Mouse (Mus musculus) embryonic stem cell, embryonic (primary cell): ENCODE measurements around the gene Nfic.

Experiments
- CTCF ChIA-PET, 4 experiments: fragments of 300-600 bp in 2 of 4; fragments of 350-600 bp in 2 of 4; sonication (Branson Sonifier 250); formaldehyde crosslinking; loops; one replicate each; lab custom pipeline; 2022; ENCODE audit warnings: inconsistent platforms in 2 of 4; lab: Charles Lee
- POLR2A ChIA-PET, 4 experiments: fragments of 300-600 bp in 2 of 4; fragments of 350-600 bp in 2 of 4; sonication (Branson Sonifier 250); formaldehyde crosslinking; loops; one replicate each; lab custom pipeline; 2022; ENCODE audit warnings: antibody characterized with exemption in 4 of 4, inconsistent platforms in 1 of 4; lab: Charles Lee

Nfic gene

DNA sequence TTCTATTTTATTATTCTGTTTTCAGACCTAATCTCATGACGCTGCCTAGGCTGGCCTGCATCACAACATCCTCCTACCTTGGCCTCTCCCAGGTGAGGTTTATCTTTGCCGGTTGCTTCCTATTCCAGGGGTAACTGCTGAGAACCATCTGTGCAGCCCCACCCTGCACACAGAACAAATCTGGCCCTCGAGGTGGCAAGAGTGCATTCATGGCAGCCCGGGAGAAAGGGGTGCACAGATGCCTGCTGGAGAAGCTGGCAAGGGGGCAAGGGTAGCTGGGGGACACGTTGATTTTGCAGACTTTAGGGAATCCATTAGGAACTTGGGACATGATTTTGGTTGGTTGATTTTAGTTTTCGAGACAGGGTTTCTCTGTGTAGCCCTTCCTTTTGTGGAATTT lies 2.8 kb upstream of the Nfic start:
- POLR2A ChIA-PET = interaction anchor here in 2 of 4 experiments (0.6 to 1.3 kb wide), 2 partner anchors 8 to 21 kb away, joined by 3 to 6 read pairs; no protein-coding TSS in a partner anchor
- CTCF ChIA-PET = interaction anchor here in 1 of 4 experiments (0.6 to 0.7 kb wide), 2 partner anchors 93 to 242 kb away, joined by 3 read pairs; no protein-coding TSS in a partner anchor

DNA sequence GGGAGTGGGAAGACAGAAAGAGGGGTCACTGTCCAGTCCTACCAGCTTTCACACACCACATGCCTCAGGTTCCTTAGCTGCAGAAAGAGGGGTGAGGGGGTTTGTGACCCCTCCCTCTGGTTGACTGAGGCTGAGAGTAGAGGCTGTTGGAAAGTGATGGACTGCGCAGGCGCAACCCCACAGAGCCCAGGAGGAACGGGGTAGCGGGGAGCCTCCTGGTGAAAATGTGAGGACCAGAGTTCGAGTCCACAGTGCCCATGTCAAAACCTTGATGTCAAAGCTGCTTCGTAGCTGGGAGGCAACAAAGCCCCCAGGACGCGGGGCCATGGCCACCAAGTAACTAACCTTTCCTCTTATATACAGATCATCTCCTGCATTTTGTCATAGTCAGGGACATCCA lies 2.2 kb upstream of the Nfic start:
- CTCF ChIA-PET = interaction anchor here in 1 of 4 experiments (0.6 to 1.0 kb wide), 3 partner anchors 8 to 1918 kb away, joined by 3 read pairs; no protein-coding TSS in a partner anchor
- POLR2A ChIA-PET = interaction anchor here in 1 of 4 experiments (0.6 kb wide), 1 partner anchor 100 kb away, joined by 3 read pairs; no protein-coding TSS in a partner anchor

GRCm38 (mm10) chr10:81456983-81457563 lies 1.6 kb upstream of the Nfic start:
- ChIA-PET POLR2A (no interaction called here), CTCF (interaction anchor here in 3 of 4 experiments (0.6 to 1.1 kb wide), 4 partner anchors 8 to 1917 kb away, joined by 3 to 14 read pairs (median 3); no protein-coding TSS in a partner anchor)

- CTCF ChIA-PET = interaction anchor here in 1 of 4 experiments (0.6 kb wide), 1 partner anchor 31 kb away, joined by 3 read pairs; no protein-coding TSS in a partner anchor
- POLR2A ChIA-PET = interaction anchor here in 3 of 4 experiments (0.7 to 1.5 kb wide), 7 partner anchors 13 to 302 kb away, joined by 3 to 5 read pairs (median 4); partner anchors contain the start of genes Dohh (in 1 of the 3) and Gm48551 (in 1 of the 3)
Measured at GRCm38 (mm10) chr10:81454106-81454505, 1.3 kb downstream of the Nfic start.

GRCm38 (mm10) chr10:81452947-81453288 lies 2.5 kb downstream of the Nfic start:
- ChIA-PET CTCF (interaction anchor here in 2 of 4 experiments (0.9 to 3.5 kb wide), 8 partner anchors 9 to 160 kb away, joined by 3 to 21 read pairs (median 3); partner anchors contain the start of gene Pip5k1c (in 1 of the 2)), POLR2A (interaction anchor here in 2 of 4 experiments (1.1 to 3.1 kb wide), 5 partner anchors 9 to 88 kb away, joined by 3 to 9 read pairs (median 4); no protein-coding TSS in a partner anchor)

DNA sequence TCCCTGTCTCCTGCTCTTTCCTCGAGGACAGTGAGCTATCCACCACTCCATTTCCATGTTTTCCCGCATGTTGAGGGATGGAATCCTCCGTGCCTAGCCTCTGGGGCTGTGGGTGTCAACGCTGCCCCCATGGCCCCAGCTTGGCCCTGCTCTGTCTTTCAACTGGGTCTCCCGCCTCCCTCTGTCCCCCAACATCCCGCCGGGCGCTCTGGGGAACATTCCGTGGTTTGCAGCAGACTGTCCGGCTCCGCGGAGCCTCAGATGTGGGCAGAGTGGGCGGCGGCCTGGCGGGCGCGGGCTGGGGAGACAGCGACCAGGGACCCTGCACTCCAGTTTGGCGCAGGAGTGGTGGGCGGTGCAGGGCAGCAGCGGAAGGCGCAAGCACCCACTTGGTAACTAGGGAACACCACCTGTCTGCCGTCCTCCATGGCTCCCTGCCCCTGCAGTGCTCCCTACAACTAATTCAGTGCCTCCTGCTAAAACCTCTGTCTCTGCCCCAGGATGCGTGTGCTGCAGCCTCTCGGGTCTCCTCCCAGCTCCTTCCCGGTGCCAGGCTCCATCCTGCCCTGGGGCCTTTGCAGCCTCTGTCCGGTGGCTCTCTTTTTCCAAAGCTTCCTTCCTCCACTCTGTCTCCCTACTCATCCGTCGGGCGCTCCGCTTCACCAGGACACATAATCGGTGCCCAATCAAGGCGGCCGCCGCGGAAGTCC lies 3.0 kb downstream of the Nfic start:
- POLR2A ChIA-PET = interaction anchor here in 3 of 4 experiments (0.6 to 3.1 kb wide), 11 partner anchors 9 to 191 kb away, joined by 3 to 9 read pairs (median 4); no protein-coding TSS in a partner anchor

DNA sequence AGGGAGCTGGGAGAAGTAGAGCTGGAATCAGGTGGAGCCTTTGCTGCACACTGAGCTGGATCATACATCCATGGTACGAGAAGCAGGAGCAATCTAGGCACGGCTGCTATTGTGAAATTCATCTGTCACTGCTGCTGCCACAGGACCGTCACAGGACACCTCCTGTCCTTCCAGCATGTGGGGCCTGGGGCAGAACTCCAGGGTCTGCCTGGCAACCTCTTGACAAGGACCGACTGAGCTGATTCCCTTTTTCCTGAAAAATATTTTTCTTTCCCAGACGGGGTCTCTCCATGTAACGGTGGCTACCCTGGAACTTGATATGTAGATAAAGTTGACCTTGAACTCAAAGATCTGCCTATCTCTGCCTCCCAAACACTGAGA lies 4.1 kb downstream of the Nfic start:
- ChIA-PET CTCF (interaction anchor here in 3 of 4 experiments (0.7 to 3.5 kb wide), 20 partner anchors 14 to 248 kb away, joined by 3 to 30 read pairs (median 7); partner anchors contain the start of genes Pip5k1c (in 2 of the 3), Smim24 (in 2 of the 3), Gm48552 (in 1 of the 3) and Tjp3 (in 1 of the 3)), POLR2A (interaction anchor here in 2 of 4 experiments (0.5 to 3.1 kb wide), 11 partner anchors 10 to 109 kb away, joined by 3 to 9 read pairs (median 3); partner anchors contain the start of genes Ncln (in 1 of the 2) and Smim24 (in 1 of the 2))

More for the DNA sequence above, 3.0 kb downstream of the Nfic start:
- CTCF ChIA-PET = interaction anchor here in 3 of 4 experiments (0.5 to 3.5 kb wide), 12 partner anchors 10 to 222 kb away, joined by 3 to 30 read pairs (median 4); partner anchors contain the start of genes Atcay (in 1 of the 3), Gm48552 (in 1 of the 3) and Pip5k1c (in 1 of the 3)

DNA sequence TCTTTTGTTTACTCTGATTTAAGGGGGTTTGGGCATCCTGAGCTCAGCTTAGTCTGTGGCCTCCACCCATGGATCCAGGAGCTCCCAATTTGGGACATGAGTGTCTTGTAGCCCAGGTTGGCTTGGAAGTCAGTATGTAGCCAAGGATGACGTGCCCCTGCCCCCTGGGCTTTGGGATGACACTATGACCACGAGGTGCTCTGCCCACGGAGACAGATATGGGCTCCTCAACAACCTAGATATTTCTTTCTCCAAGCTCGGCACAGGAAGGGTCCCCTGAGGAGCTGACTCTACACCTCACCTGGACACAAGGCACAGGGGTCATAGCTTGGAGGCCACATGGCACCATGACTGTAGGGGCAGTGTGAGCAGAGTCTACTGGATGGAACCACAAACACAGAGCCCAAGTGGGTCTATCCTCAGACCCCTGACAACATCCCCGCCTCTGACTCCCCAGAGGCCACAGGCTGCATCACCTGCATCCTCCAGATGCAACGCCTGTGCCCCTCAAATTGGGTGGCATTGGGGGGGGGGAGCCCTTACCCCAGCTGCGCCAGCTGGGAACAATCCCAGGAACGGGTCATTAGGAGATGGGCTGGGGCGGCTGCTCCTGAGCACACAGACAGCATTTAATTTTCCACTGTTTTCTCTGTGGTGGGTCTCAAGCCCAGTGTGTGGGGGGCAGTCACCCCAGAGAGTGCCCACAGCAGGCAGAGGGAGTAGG lies 4.6 kb downstream of the Nfic start:
- CTCF ChIA-PET = interaction anchor here (0.5 to 3.5 kb wide), 70 partner anchors 10 to 883 kb away, joined by 3 to 30 read pairs (median 4); partner anchors contain the start of genes Fzr1 (in 2 of the 4), Pip5k1c (in 2 of the 4), Smim24 (in 2 of the 4) and 4930404N11Rik (in 1 of the 4)
- POLR2A ChIA-PET = interaction anchor here in 3 of 4 experiments (0.5 to 3.1 kb wide), 16 partner anchors 8 to 267 kb away, joined by 3 to 9 read pairs (median 3); partner anchors contain the start of genes Ncln (in 1 of the 3) and Smim24 (in 1 of the 3)

GRCm38 (mm10) chr10:81450140-81450539 lies 5.3 kb downstream of the Nfic start:
- CTCF ChIA-PET = interaction anchor here (0.5 to 3.5 kb wide), 70 partner anchors 9 to 882 kb away, joined by 3 to 30 read pairs (median 4); partner anchors contain the start of genes Fzr1 (in 2 of the 4), Pip5k1c (in 2 of the 4), Smim24 (in 2 of the 4) and 4930404N11Rik (in 1 of the 4)
- POLR2A ChIA-PET = interaction anchor here in 3 of 4 experiments (0.6 to 3.1 kb wide), 9 partner anchors 9 to 267 kb away, joined by 3 to 9 read pairs (median 5); partner anchors contain the start of gene Ncln (in 1 of the 3)

GRCm38 (mm10) chr10:81445516-81445915 lies 9.9 kb downstream of the Nfic start:
- CTCF ChIA-PET = interaction anchor here in 3 of 4 experiments (0.6 to 1.0 kb wide), 3 partner anchors 55 to 157 kb away, joined by 3 to 4 read pairs (median 3); partner anchors contain the start of gene Cactin (in 1 of the 3)
- POLR2A ChIA-PET = interaction anchor here in 1 of 4 experiments (0.8 kb wide), 1 partner anchor 56 kb away, joined by 3 read pairs; no protein-coding TSS in a partner anchor

DNA sequence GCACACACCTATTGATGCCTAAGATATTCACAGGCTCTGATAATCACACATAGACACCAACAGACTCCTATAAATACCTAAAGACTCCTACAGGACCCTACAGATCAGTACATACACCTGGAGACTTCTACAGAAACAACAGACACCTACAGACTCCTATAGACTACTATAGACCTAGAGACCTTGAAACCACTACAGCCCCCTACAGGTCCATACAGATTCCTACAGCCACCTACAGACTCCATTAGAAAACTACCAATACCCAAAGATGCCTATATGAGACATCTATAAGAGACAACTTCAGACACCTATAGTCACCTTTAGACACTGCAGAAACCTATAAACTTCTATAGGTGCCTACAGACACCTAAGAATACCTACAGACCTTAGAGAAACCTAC lies 14.4 kb downstream of the Nfic start:
- CTCF ChIA-PET = interaction anchor here (0.5 to 1.5 kb wide), 18 partner anchors 9 to 150 kb away, joined by 3 to 18 read pairs (median 4); partner anchors contain the start of genes Pip5k1c (in 1 of the 4), Smim24 (in 1 of the 4) and Tjp3 (in 1 of the 4)
- POLR2A ChIA-PET = interaction anchor here in 2 of 4 experiments (1.0 to 1.3 kb wide), 3 partner anchors 22 to 265 kb away, joined by 3 to 4 read pairs (median 3); partner anchors contain the start of gene Eef2 (in 1 of the 2)

- CTCF ChIA-PET = interaction anchor here in 1 of 4 experiments (1.2 to 3.3 kb wide), 3 partner anchors 12 to 29 kb away, joined by 3 to 17 read pairs (median 4); no protein-coding TSS in a partner anchor
- POLR2A ChIA-PET = interaction anchor here in 2 of 4 experiments (0.7 to 3.8 kb wide), 6 partner anchors 16 to 65 kb away, joined by 3 to 20 read pairs (median 6); partner anchors contain the start of gene Fzr1 (in 1 of the 2)
Measured at GRCm38 (mm10) chr10:81435436-81435835, 20.0 kb downstream of the Nfic start.

DNA sequence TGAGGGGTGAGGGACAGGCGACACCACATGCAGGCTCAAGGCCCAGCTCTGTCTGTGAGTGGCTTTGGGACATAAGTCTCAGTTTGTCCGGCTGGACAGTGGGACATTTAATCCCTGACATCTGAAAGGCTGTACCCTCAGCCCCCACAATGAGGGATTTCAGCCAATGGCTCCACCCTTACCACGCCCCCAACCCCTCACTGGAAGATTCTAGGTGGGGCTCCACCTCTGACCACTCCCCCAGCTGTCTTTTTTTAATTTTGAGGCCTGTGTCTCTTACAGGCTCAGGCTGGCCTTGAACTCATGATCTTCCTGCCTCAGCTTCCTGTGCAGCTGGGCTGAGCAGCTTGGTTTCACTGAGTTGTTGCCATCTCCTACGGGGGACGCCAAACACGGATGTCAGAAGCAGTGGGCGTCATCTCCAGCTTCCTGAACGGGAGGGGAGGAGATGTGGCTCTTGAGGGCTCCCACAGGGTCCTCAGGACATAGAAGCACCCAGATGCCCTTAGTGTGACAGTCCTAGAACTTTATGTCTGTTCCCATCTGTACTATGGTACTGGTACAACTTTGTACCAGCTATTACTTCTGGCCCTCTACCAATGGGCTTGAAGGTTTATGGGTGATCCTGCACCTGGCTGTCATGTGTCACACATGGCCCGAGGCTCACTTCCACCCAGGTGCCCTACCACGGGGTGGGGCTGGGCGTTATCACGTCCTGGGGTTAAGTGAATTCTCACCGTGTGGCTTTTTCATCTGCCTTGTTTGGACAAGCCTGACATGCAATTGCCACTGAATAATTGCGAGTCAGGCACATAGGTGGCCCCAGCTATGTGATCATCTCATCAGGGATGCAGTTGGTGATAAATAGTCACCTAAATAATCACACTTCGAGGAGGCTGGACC lies 20.8 kb downstream of the Nfic start:
- CTCF ChIA-PET = interaction anchor here in 3 of 4 experiments (0.7 to 3.5 kb wide), 14 partner anchors 11 to 117 kb away, joined by 3 to 19 read pairs (median 6); partner anchors contain the start of gene Smim24 (in 1 of the 3)
- POLR2A ChIA-PET = interaction anchor here in 3 of 4 experiments (0.6 to 6.8 kb wide), 20 partner anchors 17 to 397 kb away, joined by 3 to 75 read pairs (median 4); partner anchors contain the start of genes Celf5 (in 1 of the 3), Fzr1 (in 1 of the 3), Ncln (in 1 of the 3) and Pip5k1c (in 1 of the 3)

DNA sequence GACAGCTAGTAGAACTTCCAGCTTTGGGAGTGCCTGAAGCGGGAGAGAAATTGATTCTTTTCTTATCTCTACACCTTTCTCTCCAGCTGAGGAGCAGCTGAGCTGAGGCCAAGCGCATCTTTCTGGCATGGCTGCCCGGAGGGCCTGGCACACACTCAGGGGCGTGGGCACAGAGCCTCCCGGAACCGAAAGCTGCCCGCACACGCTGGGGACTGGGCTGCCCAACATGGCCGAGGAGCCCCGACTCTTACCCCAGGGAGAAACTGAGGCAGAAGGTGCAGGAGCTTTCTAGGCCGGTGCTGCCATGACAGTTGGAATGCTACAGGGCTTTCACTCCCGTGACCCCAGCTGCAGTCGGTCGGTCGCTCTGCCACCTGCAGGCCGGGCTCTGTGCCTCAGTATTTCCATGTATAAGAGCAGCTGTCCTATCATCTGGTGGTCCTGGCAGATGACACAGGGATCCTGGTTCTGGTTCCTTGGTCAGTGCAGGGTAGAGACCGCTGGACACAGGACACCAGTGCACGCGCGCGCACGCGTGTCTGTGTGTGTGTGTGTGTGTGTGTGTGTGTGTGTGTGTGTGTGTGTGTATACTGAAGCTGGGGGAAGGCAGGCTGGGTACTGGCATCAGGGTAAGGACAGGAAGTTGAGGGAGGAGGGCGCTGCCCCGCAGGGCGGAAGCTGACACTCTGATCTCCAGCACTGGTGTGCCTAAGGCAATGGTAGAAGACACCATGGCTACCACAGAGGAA lies 21.7 kb downstream of the Nfic start:
- ChIA-PET POLR2A (interaction anchor here (0.7 to 6.8 kb wide), 34 partner anchors 11 to 396 kb away, joined by 3 to 75 read pairs (median 4); partner anchors contain the start of genes Fzr1 (in 2 of the 4), Celf5 (in 1 of the 4), Dohh (in 1 of the 4) and Eef2 (in 1 of the 4)), CTCF (interaction anchor here in 3 of 4 experiments (0.6 to 3.5 kb wide), 24 partner anchors 10 to 589 kb away, joined by 3 to 19 read pairs (median 4); partner anchors contain the start of genes Celf5 (in 1 of the 3), Pip5k1c (in 1 of the 3) and Smim24 (in 1 of the 3))
